Mouse (Mus musculus) CH12.LX (cell line): ENCODE data around the gene Casz1. TPM values are rescaled to one million over a fixed set of nuclear protein-coding genes. Genes with fewer than 3 reads are reported as not detected.

ENCODE experiments used
- DNase-seq: peaks from one replicate; pipeline ENCODE4 v3.0.0-alpha.2; 2013; ENCODE audit errors: extremely low read depth
- H3K27ac ChIP-seq: 2 replicates; pipeline ENCODE4 v1.5.1; 2012; ENCODE audit warnings: low read depth, mild to moderate bottlenecking, control low read depth, moderate library complexity; ENCODE audit not compliant: insufficient read depth
- H3K27me3 ChIP-seq: replicated peaks from 2 replicates; pipeline ENCODE3; 2012; ENCODE audit warnings: inconsistent platforms
- H3K36me3 ChIP-seq, 2 experiments: replicated peaks in 1 of 2; 2 replicates each; pipeline versions ENCODE3 to v1.6.1; 2012; ENCODE audit warnings: inconsistent platforms in 1 of 2, low read length in 1 of 2, mild to moderate bottlenecking in 1 of 2, mixed read lengths in 1 of 2, moderate library complexity in 1 of 2; ENCODE audit not compliant: control insufficient read depth in 1 of 2, insufficient read depth in 1 of 2
- H3K4me1 ChIP-seq, 2 experiments: 2 replicates each; pipeline ENCODE4 v1.6.1; 2012; ENCODE audit warnings: inconsistent platforms in 1 of 2, moderate library complexity in 1 of 2; ENCODE audit not compliant: insufficient read depth in 2 of 2, control insufficient read depth in 1 of 2
- H3K4me2 ChIP-seq: 2 replicates; pipeline ENCODE4 v1.6.1; 2012; ENCODE audit warnings: low read depth, mild to moderate bottlenecking, control low read depth; ENCODE audit not compliant: poor library complexity, insufficient read depth, severe bottlenecking
- H3K4me3 ChIP-seq, 3 experiments: fragments of 150-350 bp in 1 of 3; sonication (generic) in 1 of 3; replicated peaks in 1 of 3; 2 replicates each; pipeline versions ENCODE3 to v1.5.1; 2011 to 2012; ENCODE audit warnings: low read depth in 2 of 3, low read length in 2 of 3, mild to moderate bottlenecking in 2 of 3, moderate library complexity in 2 of 3, control low read depth in 1 of 3, improper control_type of control experiment in 1 of 3, inconsistent platforms in 1 of 3, mixed read lengths in 1 of 3; ENCODE audit not compliant: poor library complexity in 1 of 3
- H3K79me2 ChIP-seq: replicated peaks from 2 replicates; pipeline ENCODE4 v1.6.1; 2012; ENCODE audit warnings: mild to moderate bottlenecking, moderate library complexity; ENCODE audit not compliant: control insufficient read depth, poor library complexity, insufficient read depth, severe bottlenecking; ENCODE audit errors: extremely low read depth
- H3K9ac ChIP-seq: 2 replicates; pipeline ENCODE4 v1.6.1; 2012; ENCODE audit warnings: low read depth, mild to moderate bottlenecking, control low read depth, moderate library complexity; ENCODE audit not compliant: insufficient read depth
- H3K9me3 ChIP-seq: replicated peaks from 2 replicates; pipeline ENCODE3; 2012; ENCODE audit warnings: low read length, inconsistent platforms, mixed read lengths
- EP300 ChIP-seq: IDR thresholded peaks from 2 replicates; pipeline ENCODE4 v1.6.1; 2011; ENCODE audit warnings: low read length, improper control_type of control experiment
- HCFC1 ChIP-seq: IDR thresholded peaks from 2 replicates; pipeline ENCODE4 v1.6.1; 2012; ENCODE audit warnings: low read depth, mild to moderate bottlenecking, inconsistent platforms, low read length, improper control_type of control experiment
- JUN ChIP-seq: IDR thresholded peaks from 2 replicates; pipeline ENCODE4 v1.6.1; 2011; ENCODE audit warnings: low read depth, mild to moderate bottlenecking, low read length, improper control_type of control experiment, moderate library complexity; ENCODE audit not compliant: insufficient read depth
- JUND ChIP-seq: conservative IDR thresholded peaks from 2 replicates; pipeline ENCODE4 v1.6.1; 2011; ENCODE audit warnings: low read depth, low read length, improper control_type of control experiment
- MYC ChIP-seq: IDR thresholded peaks from 2 replicates; pipeline ENCODE4 v1.6.1; 2011; ENCODE audit warnings: low read depth, mild to moderate bottlenecking, improper control_type of control experiment, low read length
- NELFE ChIP-seq: IDR thresholded peaks from 2 replicates; pipeline ENCODE4 v1.6.1; 2011; ENCODE audit warnings: low read depth, low read length, improper control_type of control experiment
- PAX5 ChIP-seq: IDR thresholded peaks from 2 replicates; pipeline ENCODE4 v1.6.1; 2012; ENCODE audit warnings: low read length, inconsistent platforms, mixed read lengths
- POLR2AphosphoS2 ChIP-seq: IDR thresholded peaks from 2 replicates; pipeline ENCODE4 v1.6.1; 2011; ENCODE audit warnings: low read depth, low read length, improper control_type of control experiment
- SIN3A ChIP-seq: IDR thresholded peaks from 2 replicates; pipeline ENCODE4 v1.6.1; 2012; ENCODE audit warnings: low read length, improper control_type of control experiment, inconsistent platforms
- SMC3 ChIP-seq: IDR thresholded peaks from 2 replicates; pipeline ENCODE4 v1.6.1; 2011; ENCODE audit warnings: low read depth, low read length, improper control_type of control experiment
- UBTF ChIP-seq: IDR thresholded peaks from 2 replicates; pipeline ENCODE4 v1.6.1; 2012; ENCODE audit warnings: low read depth, mild to moderate bottlenecking, inconsistent platforms, low read length, improper control_type of control experiment, moderate library complexity
- ZC3H11A ChIP-seq: IDR thresholded peaks from 2 replicates; pipeline ENCODE4 v1.6.1; 2012; ENCODE audit warnings: low read depth, mild to moderate bottlenecking, inconsistent platforms, low read length, improper control_type of control experiment
- ZMIZ1 ChIP-seq: IDR thresholded peaks from 2 replicates; pipeline ENCODE4 v1.6.1; 2012; ENCODE audit warnings: low read depth, mild to moderate bottlenecking, inconsistent platforms, low read length, improper control_type of control experiment
- dilution Hi-C: fragments of 300-500 bp; cut with MboI; formaldehyde crosslinking; loops from 2 replicates; pipeline ENCODE4 v1.14.3; 2020; ENCODE audit warnings: low sequenced_read_pairs; ENCODE audit not compliant: extremely low pct_unique_long_range_greater_than_20kb, extremely low pct_ligation_motif_present
- in situ Hi-C: fragments of 300-500 bp; cut with MboI; formaldehyde crosslinking; loops from 3 replicates; pipeline ENCODE4 v1.14.3; 2019; ENCODE audit warnings: low sequenced_read_pairs, low pct_ligation_motif_present, low pct_unique_long_range_greater_than_20kb, mixed read lengths
- polyA plus RNA-seq: library from polyadenylated mRNA; unstranded; fragments of >175 nt; gene quantifications from 2 replicates; pipeline ENCODE4 v1.2.1, GENCODE M21; 2012; ENCODE audit warnings: low read depth; ENCODE audit not compliant: insufficient read length
- total RNA-seq, 2 experiments: library from RNA; depleted of rRNA; stranded (reverse); fragments of 300-350 nt in 1 of 2; fragments of >200 nt in 1 of 2; gene quantifications; 2 replicates each; pipeline ENCODE4 v1.2.3; 2012 to 2014

Casz1 gene
- total and polyA plus RNA-seq, 3 experiments, result 0.12 to 0.36 (median 0.17) TPM

- Histone ChIP-seq H3K36me3 (no peaks in the 10 kb centered on the region), H3K4me3 (no peak overlapping the region), H3K79me2 (no peaks in the 10 kb centered on the region), H3K27me3 (peaks cover 72% of the 10 kb centered on the region), H3K27ac (no peak overlapping the region), H3K4me2 (no peak overlapping the region), H3K9ac (no peak overlapping the region), H3K9me3 (no peaks in the 10 kb centered on the region), H3K4me1 (no peaks in the 10 kb centered on the region)
- dilution Hi-C loops (no loop called here), in situ Hi-C loops (no loop called here)
- no peak for TF ChIP-seq ZC3H11A
- TF ChIP-seq PAX5, result no peak
- no peak for TF ChIP-seq UBTF
- TF ChIP-seq SIN3A, result no peak
- TF ChIP-seq HCFC1, result no peak
- TF ChIP-seq NELFE, result no peak
- no peak for TF ChIP-seq POLR2AphosphoS2
- no peak for TF ChIP-seq MYC
- no peak for TF ChIP-seq ZMIZ1
- no peak for DNase-seq
Measured at GRCm38 (mm10) chr4:148859906-148860491, 55.8 kb downstream of the Casz1 start.

GRCm38 (mm10) chr4:148860636-148861035 is 56.4 kb downstream of the Casz1 start:
- in situ Hi-C loops (no loop called here), dilution Hi-C loops (no loop called here)
- no peak overlapping the region for H3K27ac ChIP-seq
- H3K9me3 ChIP-seq, result no peaks in the 10 kb centered on the region
- peaks cover 74% of the 10 kb centered on the region for H3K27me3 ChIP-seq
- no peak overlapping the region for H3K4me3 ChIP-seq
- no peak overlapping the region for H3K4me2 ChIP-seq
- H3K79me2 ChIP-seq, result no peaks in the 10 kb centered on the region
- DNase-seq, result no peak
- no peak overlapping the region for H3K9ac ChIP-seq
- H3K36me3 ChIP-seq, result no peaks in the 10 kb centered on the region
- TF ChIP-seq EP300, result no peak
- no peaks in the 10 kb centered on the region for H3K4me1 ChIP-seq

- H3K9ac ChIP-seq, result no peak overlapping the region
- no peaks in the 10 kb centered on the region for H3K9me3 ChIP-seq
- no peaks in the 10 kb centered on the region for H3K4me1 ChIP-seq
- no peak overlapping the region for H3K4me2 ChIP-seq
- no peaks in the 10 kb centered on the region for H3K79me2 ChIP-seq
- dilution Hi-C loops (no loop called here), in situ Hi-C loops (no loop called here)
- H3K27me3 ChIP-seq, result peaks cover 76% of the 10 kb centered on the region
- H3K4me3 ChIP-seq, result no peak overlapping the region
- no peak overlapping the region for H3K27ac ChIP-seq
- no peak for DNase-seq
- TF ChIP-seq SMC3, result no peak
- TF ChIP-seq HCFC1, result no peak
- TF ChIP-seq UBTF, result no peak
- no peak for TF ChIP-seq JUN
- TF ChIP-seq JUND, result no peak
- no peak for TF ChIP-seq POLR2AphosphoS2
- no peaks in the 10 kb centered on the region for H3K36me3 ChIP-seq
Measured at GRCm38 (mm10) chr4:148866812-148867470, 62.7 kb downstream of the Casz1 start.
